18 mouse cellular contexts compared by ENCODE assay signal in genomic region chr13:91100417-91100816, GRCm38 (mm10).
"Had no signal": no experiment of that assay in that cellular context is flagged by ENCODE, and none has a peak within 500 bp of the region (broad histone marks: within the 10 kb centered on the region; RNA-seq: fewer than 3 reads in every experiment).

No protein-coding gene starts in this region.

- H3K27me3 ChIP-seq: liver, embryonic 13.5 days; liver, embryonic 15.5 days; lung, embryonic 15.5 days; megakaryocyte, embryonic 14.5 days; neural tube, embryonic 12.5 days; stomach, embryonic 15.5 days had no signal

- H3K4me2 ChIP-seq: liver, embryonic 13.5 days; liver, embryonic 15.5 days; lung, embryonic 15.5 days; neural tube, embryonic 12.5 days; stomach, embryonic 15.5 days had no signal

- H3K9ac ChIP-seq: liver, embryonic 13.5 days; liver, embryonic 15.5 days; liver, postnatal 0 days; lung, embryonic 15.5 days; neural tube, embryonic 12.5 days; stomach, embryonic 15.5 days had no signal

- DNase-seq: liver, embryonic 13.5 days; liver, postnatal 0 days; lung, adult 2 months; lung, postnatal 14 days; lung, postnatal 36 days; right cerebral cortex, postnatal 14 days; thymus, adult 2 months; thymus, postnatal 25 days; thymus, postnatal 4 days had no signal

- H3K4me1 ChIP-seq: liver, embryonic 13.5 days; liver, embryonic 15.5 days; lung, embryonic 15.5 days; neural tube, embryonic 12.5 days; stomach, embryonic 15.5 days had no signal

- H3K4me3 ChIP-seq: liver, embryonic 13.5 days; liver, embryonic 15.5 days; lung, embryonic 15.5 days; megakaryocyte, embryonic 14.5 days; neural tube, embryonic 12.5 days; stomach, embryonic 15.5 days had no signal

- H3K9me3 ChIP-seq: liver, embryonic 13.5 days; liver, embryonic 15.5 days; lung, embryonic 15.5 days; neural tube, embryonic 12.5 days; stomach, embryonic 15.5 days had no signal

- ATAC-seq: liver, postnatal 0 days; lung, postnatal 0 days; midbrain, embryonic 16.5 days had no signal

- H3K27ac ChIP-seq: liver, embryonic 13.5 days; liver, embryonic 15.5 days; lung, embryonic 15.5 days; macrophage; neural tube, embryonic 12.5 days; stomach, embryonic 15.5 days; stomach, postnatal 0 days had no signal

- H3K36me3 ChIP-seq: liver, embryonic 13.5 days; liver, embryonic 15.5 days; lung, embryonic 15.5 days; neural tube, embryonic 12.5 days; stomach, embryonic 15.5 days had no signal
